Mouse (Mus musculus) CH12.LX (cell line): Measurements from ENCODE around the gene Cdyl. TPM values are rescaled to one million over a fixed set of nuclear protein-coding genes. Genes with fewer than 3 reads are reported as not detected.

Source experiments
- DNase-seq: peaks from one replicate; pipeline ENCODE4 v3.0.0-alpha.2; 2013; ENCODE audit errors: extremely low read depth
- H3K27ac ChIP-seq: 2 replicates; pipeline ENCODE4 v1.5.1; 2012; ENCODE audit warnings: low read depth, mild to moderate bottlenecking, control low read depth, moderate library complexity; ENCODE audit not compliant: insufficient read depth
- H3K27me3 ChIP-seq: replicated peaks from 2 replicates; pipeline ENCODE3; 2012; ENCODE audit warnings: inconsistent platforms
- H3K36me3 ChIP-seq, 2 experiments: replicated peaks in 1 of 2; 2 replicates each; pipeline versions ENCODE3 to v1.6.1; 2012; ENCODE audit warnings: inconsistent platforms in 1 of 2, low read length in 1 of 2, mild to moderate bottlenecking in 1 of 2, mixed read lengths in 1 of 2, moderate library complexity in 1 of 2; ENCODE audit not compliant: control insufficient read depth in 1 of 2, insufficient read depth in 1 of 2
- H3K4me1 ChIP-seq, 2 experiments: 2 replicates each; pipeline ENCODE4 v1.6.1; 2012; ENCODE audit warnings: inconsistent platforms in 1 of 2, moderate library complexity in 1 of 2; ENCODE audit not compliant: insufficient read depth in 2 of 2, control insufficient read depth in 1 of 2
- H3K4me2 ChIP-seq: 2 replicates; pipeline ENCODE4 v1.6.1; 2012; ENCODE audit warnings: low read depth, mild to moderate bottlenecking, control low read depth; ENCODE audit not compliant: poor library complexity, insufficient read depth, severe bottlenecking
- H3K4me3 ChIP-seq, 3 experiments: fragments of 150-350 bp in 1 of 3; sonication (generic) in 1 of 3; replicated peaks in 1 of 3; 2 replicates each; pipeline versions ENCODE3 to v1.5.1; 2011 to 2012; ENCODE audit warnings: low read depth in 2 of 3, low read length in 2 of 3, mild to moderate bottlenecking in 2 of 3, moderate library complexity in 2 of 3, control low read depth in 1 of 3, improper control_type of control experiment in 1 of 3, inconsistent platforms in 1 of 3, mixed read lengths in 1 of 3; ENCODE audit not compliant: poor library complexity in 1 of 3
- H3K79me2 ChIP-seq: replicated peaks from 2 replicates; pipeline ENCODE4 v1.6.1; 2012; ENCODE audit warnings: mild to moderate bottlenecking, moderate library complexity; ENCODE audit not compliant: control insufficient read depth, poor library complexity, insufficient read depth, severe bottlenecking; ENCODE audit errors: extremely low read depth
- H3K9ac ChIP-seq: 2 replicates; pipeline ENCODE4 v1.6.1; 2012; ENCODE audit warnings: low read depth, mild to moderate bottlenecking, control low read depth, moderate library complexity; ENCODE audit not compliant: insufficient read depth
- H3K9me3 ChIP-seq: replicated peaks from 2 replicates; pipeline ENCODE3; 2012; ENCODE audit warnings: low read length, inconsistent platforms, mixed read lengths
- BHLHE40 ChIP-seq: IDR thresholded peaks from 2 replicates; pipeline ENCODE4 v1.6.1; 2011; ENCODE audit warnings: mild to moderate bottlenecking, low read depth, low read length, improper control_type of control experiment
- CHD2 ChIP-seq: IDR thresholded peaks from 2 replicates; pipeline ENCODE4 v1.6.1; 2011; ENCODE audit warnings: low read length, improper control_type of control experiment
- HCFC1 ChIP-seq: IDR thresholded peaks from 2 replicates; pipeline ENCODE4 v1.6.1; 2012; ENCODE audit warnings: low read depth, mild to moderate bottlenecking, inconsistent platforms, low read length, improper control_type of control experiment
- IRF4 ChIP-seq: IDR thresholded peaks from 2 replicates; pipeline ENCODE4 v1.6.1; 2014; ENCODE audit warnings: low read depth, mild to moderate bottlenecking, inconsistent platforms, low read length, improper control_type of control experiment
- KAT2A ChIP-seq: IDR thresholded peaks from 2 replicates; pipeline ENCODE4 v1.6.1; 2012; ENCODE audit warnings: low read length, improper control_type of control experiment, inconsistent platforms; ENCODE audit not compliant: insufficient replicate concordance
- MAX ChIP-seq: IDR thresholded peaks from 2 replicates; pipeline ENCODE4 v1.6.1; 2011; ENCODE audit warnings: low read length, improper control_type of control experiment
- MEF2A ChIP-seq: IDR thresholded peaks from 2 replicates; pipeline ENCODE4 v1.6.1; 2014; ENCODE audit warnings: low read depth, mild to moderate bottlenecking, inconsistent platforms, low read length, improper control_type of control experiment, borderline replicate concordance
- MYC ChIP-seq: IDR thresholded peaks from 2 replicates; pipeline ENCODE4 v1.6.1; 2011; ENCODE audit warnings: low read depth, mild to moderate bottlenecking, improper control_type of control experiment, low read length
- NELFE ChIP-seq: IDR thresholded peaks from 2 replicates; pipeline ENCODE4 v1.6.1; 2011; ENCODE audit warnings: low read depth, low read length, improper control_type of control experiment
- POLR2A ChIP-seq: IDR thresholded peaks from 2 replicates; pipeline ENCODE4 v1.6.1; 2011; ENCODE audit warnings: low read depth, mild to moderate bottlenecking, improper control_type of control experiment, low read length
- POLR2AphosphoS2 ChIP-seq: IDR thresholded peaks from 2 replicates; pipeline ENCODE4 v1.6.1; 2011; ENCODE audit warnings: low read depth, low read length, improper control_type of control experiment
- RCOR1 ChIP-seq: conservative IDR thresholded peaks from 2 replicates; pipeline ENCODE4 v1.6.1; 2012; ENCODE audit warnings: low read depth, mild to moderate bottlenecking, inconsistent platforms, low read length, improper control_type of control experiment
- SIN3A ChIP-seq: IDR thresholded peaks from 2 replicates; pipeline ENCODE4 v1.6.1; 2012; ENCODE audit warnings: low read length, improper control_type of control experiment, inconsistent platforms
- SMC3 ChIP-seq: IDR thresholded peaks from 2 replicates; pipeline ENCODE4 v1.6.1; 2011; ENCODE audit warnings: low read depth, low read length, improper control_type of control experiment
- TCF12 ChIP-seq: IDR thresholded peaks from 2 replicates; pipeline ENCODE4 v1.6.1; 2014; ENCODE audit warnings: low read depth, mild to moderate bottlenecking, inconsistent platforms, low read length, improper control_type of control experiment
- USF1 ChIP-seq: IDR thresholded peaks from 2 replicates; pipeline ENCODE4 v1.6.1; 2014; ENCODE audit warnings: low read depth, mild to moderate bottlenecking, inconsistent platforms, low read length, improper control_type of control experiment
- ZC3H11A ChIP-seq: IDR thresholded peaks from 2 replicates; pipeline ENCODE4 v1.6.1; 2012; ENCODE audit warnings: low read depth, mild to moderate bottlenecking, inconsistent platforms, low read length, improper control_type of control experiment
- ZKSCAN1 ChIP-seq: IDR thresholded peaks from 2 replicates; pipeline ENCODE4 v1.6.1; 2012; ENCODE audit warnings: low read depth, inconsistent platforms, low read length, improper control_type of control experiment, borderline replicate concordance
- dilution Hi-C: fragments of 300-500 bp; cut with MboI; formaldehyde crosslinking; loops from 2 replicates; pipeline ENCODE4 v1.14.3; 2020; ENCODE audit warnings: low sequenced_read_pairs; ENCODE audit not compliant: extremely low pct_unique_long_range_greater_than_20kb, extremely low pct_ligation_motif_present
- in situ Hi-C: fragments of 300-500 bp; cut with MboI; formaldehyde crosslinking; loops from 3 replicates; pipeline ENCODE4 v1.14.3; 2019; ENCODE audit warnings: low sequenced_read_pairs, low pct_ligation_motif_present, low pct_unique_long_range_greater_than_20kb, mixed read lengths
- polyA plus RNA-seq: library from polyadenylated mRNA; unstranded; fragments of >175 nt; gene quantifications from 2 replicates; pipeline ENCODE4 v1.2.1, GENCODE M21; 2012; ENCODE audit warnings: low read depth; ENCODE audit not compliant: insufficient read length
- total RNA-seq, 2 experiments: library from RNA; depleted of rRNA; stranded (reverse); fragments of 300-350 nt in 1 of 2; fragments of >200 nt in 1 of 2; gene quantifications; 2 replicates each; pipeline ENCODE4 v1.2.3; 2012 to 2014

Gene Cdyl
- total and polyA plus RNA-seq, 3 experiments, result 5.7 to 9.1 (median 8.3) TPM

DNA sequence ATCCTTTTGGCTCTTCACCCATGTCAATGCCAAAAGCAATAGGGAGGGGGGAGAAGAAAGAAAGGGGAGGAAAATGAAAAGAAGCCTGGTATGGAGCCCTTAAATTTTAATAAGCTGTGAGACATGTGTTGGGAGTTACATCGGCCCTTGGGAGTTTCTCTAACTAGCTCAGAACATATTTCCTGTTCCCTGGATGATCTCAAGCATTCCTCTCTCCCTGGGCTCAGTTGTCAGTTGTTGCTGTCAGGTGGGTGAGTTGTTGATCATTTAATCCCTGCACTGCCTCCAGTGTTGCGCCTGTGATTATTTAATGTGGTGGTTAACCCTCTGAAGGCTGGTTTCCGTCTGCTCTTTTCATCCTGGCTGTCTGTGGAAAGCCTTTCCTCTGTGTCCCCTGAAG, 185.7 kb downstream of the Cdyl start:
- Histone ChIP-seq H3K4me3 (no peak overlapping the region), H3K4me2 (no peak overlapping the region), H3K79me2 (no peaks in the 10 kb centered on the region; the same call in 1 of the 2 replicates), H3K27ac (no peak overlapping the region), H3K27me3 (no peaks in the 10 kb centered on the region), H3K9ac (no peak overlapping the region), H3K4me1 (peaks cover 0 to 6% of the 10 kb centered on the region in 2 experiments; a peak in 2 of 4 replicates), H3K36me3 (peaks cover 11 to 70% of the 10 kb centered on the region in 2 experiments), H3K9me3 (no peaks in the 10 kb centered on the region)
- no peak for DNase-seq
- dilution Hi-C loops, result no loop called here
- in situ Hi-C loops, result no loop called here
- TF ChIP-seq KAT2A (no peak), TCF12 (no peak), CHD2 (no peak), USF1 (no peak), RCOR1 (no peak), MEF2A (no peak), MYC (no peak), NELFE (no peak), IRF4 (no peak), MAX (no peak), BHLHE40 (no peak), ZKSCAN1 (no peak), SMC3 (no peak), POLR2A (no peak), POLR2AphosphoS2 (no peak), SIN3A (no peak)

DNA sequence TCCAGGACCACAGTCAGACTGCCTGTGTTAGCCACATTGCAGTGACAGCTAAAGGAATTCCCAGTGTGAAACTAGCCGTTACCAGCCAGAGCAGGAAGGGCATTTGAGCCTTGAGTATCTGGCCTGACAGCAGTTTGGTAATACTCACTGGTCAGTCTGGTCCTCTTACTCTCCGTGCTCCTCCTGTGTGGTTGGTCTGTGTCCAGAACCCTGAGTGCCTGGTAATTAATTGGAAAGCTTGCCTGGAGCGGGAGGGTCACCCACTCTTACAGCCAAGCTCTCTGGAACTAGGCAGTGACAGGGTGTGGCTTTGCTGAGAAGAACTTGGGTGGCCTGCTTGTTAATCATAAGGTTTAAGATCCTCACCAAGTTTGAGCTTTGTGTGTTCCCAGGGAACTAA, 189.1 kb downstream of the Cdyl start:
- Histone ChIP-seq H3K36me3 (peaks cover 9 to 61% of the 10 kb centered on the region in 2 experiments), H3K27ac (no peak overlapping the region), H3K4me1 (peaks cover 0 to 6% of the 10 kb centered on the region in 2 experiments; a peak in 2 of 4 replicates), H3K27me3 (no peaks in the 10 kb centered on the region), H3K4me2 (no peak overlapping the region), H3K9me3 (no peaks in the 10 kb centered on the region), H3K4me3 (no peak overlapping the region), H3K79me2 (peaks cover 2% of the 10 kb centered on the region; the same call in 1 of the 2 replicates), H3K9ac (no peak overlapping the region)
- dilution Hi-C loops (no loop called here), in situ Hi-C loops (no loop called here)
- DNase-seq, result no peak
- TF ChIP-seq ZC3H11A (no peak), HCFC1 (no peak)
- TF ChIP-seq, all 38 proteins: peak for 0
